Mouse (Mus musculus) stomach, embryonic 15.5 days (tissue): Measurements from ENCODE around the gene Cacul1. TPM values are rescaled to one million over a fixed set of nuclear protein-coding genes. Genes with fewer than 3 reads are reported as not detected.

ENCODE experiments used
- ATAC-seq: fragments of 200-750 bp; cut with Nextera tagmentation; 2 replicates; pipeline ENCODE4 v1.8.0; 2017; ENCODE audit warnings: low read depth, moderate number of reproducible peaks, moderate TSS enrichment; ENCODE audit not compliant: insufficient read depth, low FRiP score
- H3K27ac ChIP-seq: fragments of 300-500 bp; sonication (generic); 2 replicates; pipeline ENCODE4 v1.5.1; 2015; ENCODE audit warnings: mild to moderate bottlenecking, inconsistent platforms
- H3K27me3 ChIP-seq: fragments of 300-500 bp; sonication (generic); replicated peaks from 2 replicates; pipeline ENCODE4 v1.6.1; 2015; ENCODE audit warnings: inconsistent platforms
- H3K36me3 ChIP-seq: fragments of 300-500 bp; sonication (generic); 2 replicates; pipeline ENCODE4 v1.6.1; 2015; ENCODE audit warnings: inconsistent platforms
- H3K4me1 ChIP-seq: fragments of 300-500 bp; sonication (generic); 2 replicates; pipeline ENCODE4 v1.6.1; 2015; ENCODE audit warnings: inconsistent platforms
- H3K4me2 ChIP-seq: fragments of 300-500 bp; sonication (generic); 2 replicates; pipeline ENCODE4 v1.6.1; 2015; ENCODE audit warnings: mild to moderate bottlenecking, inconsistent platforms
- H3K4me3 ChIP-seq: fragments of 300-500 bp; sonication (generic); replicated peaks from 2 replicates; pipeline ENCODE4 v1.5.1; 2015; ENCODE audit warnings: inconsistent platforms
- H3K9ac ChIP-seq: fragments of 300-500 bp; sonication (generic); 2 replicates; pipeline ENCODE4 v1.6.1; 2015; ENCODE audit warnings: inconsistent platforms
- H3K9me3 ChIP-seq: fragments of 300-500 bp; sonication (generic); 2 replicates; pipeline ENCODE4 v1.6.1; 2016; ENCODE audit warnings: inconsistent platforms
- whole genome bisulfite sequencing: fragments of 180-500 bp; shearing (Covaris S2); methylation state at CpG from one replicate; pipeline ENCODE4 v1.1.7; 2015; 5-methylcytosine and 5-hydroxymethylcytosine counted together
- microRNA-seq: library from miRNA; unstranded; fragments of <30 nt; microRNA quantifications from one replicate; pipeline ENCODE4, GENCODE M21; 2016
- polyA plus RNA-seq: library from polyadenylated mRNA; unstranded; fragments of >200 nt; fragmentation: Nextera tagmentation; extraction: Ambion mirVana; gene quantifications from 2 replicates; pipeline ENCODE4 v1.2.1, GENCODE M21; 2015

Gene Cacul1
- polyA plus RNA-seq, 1 experiment from 2014 or later, result 23.8 TPM

- no peak overlapping the region for H3K27ac ChIP-seq
- no peaks in the 10 kb centered on the region for H3K27me3 ChIP-seq
- H3K9me3 ChIP-seq, result no peaks in the 10 kb centered on the region
- 49% methylated on average over 2 of the region's 2 CpGs for WGBS
- ATAC-seq, result no peak
- no peaks in the 10 kb centered on the region for H3K36me3 ChIP-seq
- no peaks in the 10 kb centered on the region for H3K4me1 ChIP-seq
- H3K4me3 ChIP-seq, result no peak overlapping the region
- no peak overlapping the region for H3K9ac ChIP-seq
- H3K4me2 ChIP-seq, result no peak overlapping the region
Observed at GRCm38 (mm10) chr19:60477788-60478187, 103.0 kb downstream of the Cacul1 start.

Small RNA genes within 50 kb of the gene (microRNA-seq; reads per million reads assigned to microRNA genes)
- gene Gm25238, result not detected

Other genes with a start within 250 kb of the Cacul1 start
- not detected in 2 replicates for gene Prlhr, start 112.7 kb downstream of the Cacul1 start, polyA plus RNA-seq
- 1.5 and 1.6 TPM in 2 replicates for gene Nanos1, start 175.0 kb upstream of the Cacul1 start, polyA plus RNA-seq
- 135 and 145 TPM in 2 replicates for gene Eif3a, start 209.6 kb upstream of the Cacul1 start, polyA plus RNA-seq
- gene Fam45a, start 230.6 kb upstream of the Cacul1 start, polyA plus RNA-seq, result 30.8 and 33.1 TPM in 2 replicates